Mouse (Mus musculus): Measurements from ENCODE around the gene Msh3. TPM values are rescaled to one million over a fixed set of nuclear protein-coding genes. Genes with fewer than 3 reads are reported as not detected.
"Not testable (repeated sequence)": the region's sequence is repeated elsewhere in the genome, so short reads cannot be mapped to it uniquely, and the experiment has no call there.

Gene Msh3
- polyA plus RNA-seq (2015; fragmentation: Nextera tagmentation; extraction: Ambion mirVana) = 16.4 and 17.1 TPM in 2 replicates

DNA sequence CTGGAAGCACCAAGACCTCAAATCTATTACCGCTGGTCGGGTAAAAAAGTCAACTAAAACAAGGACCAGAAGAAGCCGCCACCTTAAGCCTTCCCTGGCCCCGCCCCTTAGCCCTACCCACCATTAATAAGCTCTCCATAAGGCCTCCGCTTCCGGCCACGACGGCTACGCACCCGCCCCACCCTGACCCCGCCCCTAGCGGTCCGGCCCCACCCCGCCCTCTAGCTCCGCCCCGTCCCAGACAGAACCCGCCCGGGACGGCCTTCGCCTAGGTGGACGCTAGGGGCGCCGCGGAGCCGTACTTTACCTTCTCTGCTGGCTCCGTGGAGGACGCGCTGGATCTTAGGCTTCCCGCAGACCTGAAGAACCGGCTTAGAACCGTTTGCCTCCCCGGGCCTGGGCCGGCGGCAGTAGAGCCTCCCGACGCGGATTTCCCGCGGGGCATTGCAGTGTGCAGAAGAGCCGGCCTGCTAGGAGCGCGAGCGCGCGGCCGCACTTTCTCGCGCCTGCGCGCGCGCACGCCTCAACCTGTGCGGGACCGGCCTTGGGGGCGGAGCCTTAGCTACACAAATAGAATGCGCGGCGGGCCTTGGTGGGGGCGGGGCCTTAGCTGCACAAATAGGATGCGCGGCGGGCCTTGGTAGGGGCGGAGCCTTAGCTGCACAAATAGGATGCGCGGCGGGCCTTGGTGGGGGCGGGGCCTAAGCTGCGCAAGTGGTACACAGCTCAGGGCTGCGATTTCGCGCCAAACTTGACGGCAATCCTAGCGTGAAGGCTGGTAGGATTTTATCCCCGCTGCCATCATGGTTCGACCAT lies at the start of gene Msh3, which contains the start of gene Dhfr:
Gene Msh3, minus strand, starts transcription at position 548 of the 816 bp plus-strand sequence.
Gene Dhfr, plus strand, starts transcription at position 271 of the 816 bp plus-strand sequence.
- WGBS = under 1% methylated on average over 76 of the region's 76 CpGs
- Histone ChIP-seq H3K4me3 (ENCODE audit: low read length) (peak within 1 kb of the TSS; percentile 81), H3K9ac (ENCODE audit: low read depth, low read length) (peak within 1 kb of the TSS; percentile 87), H3K9me3 (ENCODE audit: control insufficient read depth, low read length) (no peaks in the 10 kb centered on the region), H3K4me1 (ENCODE audit: control insufficient read depth, insufficient read depth, low read length) (peaks cover 14% of the 10 kb centered on the region), H3K27ac (ENCODE audit: low read length) (peak within 1 kb of the TSS; percentile 94), H3K4me2 (ENCODE audit: low read depth, low read length) (peak within 1 kb of the TSS; percentile 92), H3K36me3 (ENCODE audit: control insufficient read depth, insufficient read depth, low read length) (no peaks in the 10 kb centered on the region), H3K27me3 (replicated peaks; ENCODE audit: control insufficient read depth, insufficient read depth, low read length) (no peaks in the 10 kb centered on the region)
- peak; percentile 97 for ATAC-seq

DNA sequence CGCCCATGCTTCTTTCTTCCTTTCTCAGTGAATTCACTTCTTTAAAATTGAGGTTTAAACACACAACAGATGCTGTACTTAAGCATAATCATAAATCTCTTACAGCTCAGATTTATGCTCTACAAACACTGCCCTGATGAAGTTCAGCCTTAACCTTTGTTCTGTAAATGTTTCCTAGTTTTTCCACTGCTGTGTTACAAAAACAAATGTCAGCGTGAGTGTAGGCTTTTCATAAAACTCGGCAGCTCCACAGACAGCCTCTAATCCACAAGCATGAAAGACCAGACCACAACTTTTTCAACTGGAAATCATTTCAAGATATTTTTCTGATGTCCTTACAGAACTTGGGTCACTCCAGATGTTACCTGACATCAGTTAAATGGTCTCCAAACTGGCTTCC lies 48.7 kb upstream of the Msh3 start:
- no peaks in the 10 kb centered on the region for H3K36me3 ChIP-seq (ENCODE audit: control insufficient read depth, insufficient read depth, low read length)
- H3K4me2 ChIP-seq (ENCODE audit: low read depth, low read length) = no peak overlapping the region
- H3K27me3 ChIP-seq (replicated peaks; ENCODE audit: control insufficient read depth, insufficient read depth, low read length) = no peaks in the 10 kb centered on the region
- no peak overlapping the region for H3K9ac ChIP-seq (ENCODE audit: low read depth, low read length)
- 72% methylated on average over 3 of the region's 3 CpGs for WGBS
- ATAC-seq = no peak
- no peak overlapping the region for H3K4me3 ChIP-seq (ENCODE audit: low read length)
- H3K9me3 ChIP-seq (ENCODE audit: control insufficient read depth, low read length) = no peaks in the 10 kb centered on the region
- no peaks in the 10 kb centered on the region for H3K4me1 ChIP-seq (ENCODE audit: control insufficient read depth, insufficient read depth, low read length)
- H3K27ac ChIP-seq (ENCODE audit: low read length) = no peak overlapping the region

DNA sequence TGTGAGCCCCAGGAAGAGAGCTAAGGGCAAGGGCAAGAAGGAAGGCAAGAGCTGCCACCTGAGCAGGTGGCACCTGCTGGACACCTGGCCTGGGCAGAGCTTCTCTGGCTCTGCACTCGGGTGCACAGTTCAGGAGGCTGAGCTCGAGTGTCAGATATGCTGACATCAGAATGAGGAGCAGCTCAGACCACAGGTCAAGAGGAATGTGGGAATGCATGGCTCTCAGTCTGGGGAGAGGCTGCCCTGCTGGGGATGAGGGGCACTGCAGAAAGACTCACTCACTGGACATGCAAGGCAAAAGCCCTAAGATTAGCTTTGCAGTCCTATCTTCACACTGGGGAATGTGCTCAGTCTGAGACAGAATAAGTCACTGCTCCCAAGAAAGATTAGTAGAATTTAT lies 47.3 kb upstream of the Msh3 start:
- H3K4me1 ChIP-seq (ENCODE audit: control insufficient read depth, insufficient read depth, low read length) = no peaks in the 10 kb centered on the region
- no peak overlapping the region for H3K9ac ChIP-seq (ENCODE audit: low read depth, low read length)
- no peak overlapping the region for H3K4me3 ChIP-seq (ENCODE audit: low read length)
- H3K36me3 ChIP-seq (ENCODE audit: control insufficient read depth, insufficient read depth, low read length) = no peaks in the 10 kb centered on the region
- H3K4me2 ChIP-seq (ENCODE audit: low read depth, low read length) = no peak overlapping the region
- no peaks in the 10 kb centered on the region for H3K9me3 ChIP-seq (ENCODE audit: control insufficient read depth, low read length)
- ATAC-seq = no peak
- H3K27ac ChIP-seq (ENCODE audit: low read length) = no peak overlapping the region
- WGBS = 37% methylated on average over 2 of the region's 2 CpGs
- H3K27me3 ChIP-seq (replicated peaks; ENCODE audit: control insufficient read depth, insufficient read depth, low read length) = no peaks in the 10 kb centered on the region

- Histone ChIP-seq H3K4me2 (ENCODE audit: low read depth, low read length) (no peak overlapping the region), H3K27me3 (replicated peaks; ENCODE audit: control insufficient read depth, insufficient read depth, low read length) (no peaks in the 10 kb centered on the region), H3K36me3 (ENCODE audit: control insufficient read depth, insufficient read depth, low read length) (no peaks in the 10 kb centered on the region), H3K4me1 (ENCODE audit: control insufficient read depth, insufficient read depth, low read length) (no peaks in the 10 kb centered on the region), H3K4me3 (ENCODE audit: low read length) (no peak overlapping the region), H3K9ac (ENCODE audit: low read depth, low read length) (no peak overlapping the region), H3K9me3 (ENCODE audit: control insufficient read depth, low read length) (no peaks in the 10 kb centered on the region), H3K27ac (ENCODE audit: low read length) (no peak overlapping the region)
- WGBS = 68% methylated on average over 11 of the region's 11 CpGs
- no peak for ATAC-seq
These were observed 43.9 kb upstream of the Msh3 start for GRCm38 (mm10) chr13:92398491-92399384.

DNA sequence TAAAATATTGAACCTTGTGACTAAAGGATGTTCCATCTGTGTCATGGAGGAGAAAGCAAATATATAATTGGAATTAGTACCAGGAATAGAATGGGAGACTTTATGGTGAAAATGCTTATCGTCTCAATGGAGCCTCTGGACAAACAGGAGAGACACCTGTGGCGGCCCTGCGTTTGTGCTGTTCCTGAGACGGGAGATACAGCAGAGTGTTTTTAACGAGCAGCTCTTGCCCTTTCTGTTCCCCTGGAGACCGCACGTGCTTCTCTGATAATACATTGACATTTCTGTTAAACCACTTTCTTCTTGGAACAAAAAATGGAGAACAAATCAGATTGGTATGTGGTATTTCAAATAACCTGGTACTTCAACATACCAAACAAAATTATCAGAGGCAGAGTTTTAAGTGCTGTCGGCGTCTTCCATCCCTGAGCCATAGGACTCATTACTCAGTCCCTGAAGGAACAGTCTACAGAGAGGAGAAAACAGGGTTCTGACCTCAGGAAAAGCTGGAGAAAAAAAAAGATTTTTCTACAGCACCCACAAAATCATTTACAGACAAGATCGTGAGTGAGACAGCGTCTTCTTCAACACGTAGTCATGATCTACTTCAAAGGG lies 38.4 kb upstream of the Msh3 start:
- Histone ChIP-seq H3K4me3 (ENCODE audit: low read length) (no peak overlapping the region), H3K9ac (ENCODE audit: low read depth, low read length) (no peak overlapping the region), H3K4me1 (ENCODE audit: control insufficient read depth, insufficient read depth, low read length) (no peaks in the 10 kb centered on the region), H3K9me3 (ENCODE audit: control insufficient read depth, low read length) (no peaks in the 10 kb centered on the region), H3K36me3 (ENCODE audit: control insufficient read depth, insufficient read depth, low read length) (no peaks in the 10 kb centered on the region), H3K27me3 (replicated peaks; ENCODE audit: control insufficient read depth, insufficient read depth, low read length) (no peaks in the 10 kb centered on the region), H3K4me2 (ENCODE audit: low read depth, low read length) (no peak overlapping the region), H3K27ac (ENCODE audit: low read length) (no peak overlapping the region)
- no peak for ATAC-seq
- 77% methylated on average over 12 of the region's 12 CpGs for WGBS

DNA sequence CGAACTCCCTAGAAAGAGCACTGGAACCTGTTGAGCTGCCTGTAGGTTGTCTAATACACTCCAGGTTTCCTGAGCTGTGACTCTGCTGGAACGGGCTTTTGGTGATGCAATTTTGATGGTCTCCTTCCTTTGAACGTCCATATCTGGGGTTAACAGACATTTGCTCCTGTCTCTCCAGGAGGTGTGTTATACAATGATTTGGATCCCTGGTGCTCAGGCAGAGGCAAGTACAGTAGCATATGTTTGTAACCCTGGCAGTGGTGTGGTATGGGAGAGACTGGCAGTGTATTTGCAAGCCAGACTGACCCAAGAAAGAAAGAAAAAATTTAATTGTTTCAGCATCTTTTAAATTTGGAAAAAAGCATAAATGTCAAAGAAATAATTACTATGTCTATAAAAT lies 32.6 kb upstream of the Msh3 start:
- WGBS = 89% methylated on average over 3 of the region's 3 CpGs
- no peak for ATAC-seq
- Histone ChIP-seq H3K4me1 (ENCODE audit: control insufficient read depth, insufficient read depth, low read length) (no peaks in the 10 kb centered on the region), H3K27ac (ENCODE audit: low read length) (no peak overlapping the region), H3K4me3 (ENCODE audit: low read length) (no peak overlapping the region), H3K9ac (ENCODE audit: low read depth, low read length) (no peak overlapping the region), H3K36me3 (ENCODE audit: control insufficient read depth, insufficient read depth, low read length) (no peaks in the 10 kb centered on the region), H3K27me3 (replicated peaks; ENCODE audit: control insufficient read depth, insufficient read depth, low read length) (no peaks in the 10 kb centered on the region), H3K9me3 (ENCODE audit: control insufficient read depth, low read length) (no peaks in the 10 kb centered on the region), H3K4me2 (ENCODE audit: low read depth, low read length) (no peak overlapping the region)

DNA sequence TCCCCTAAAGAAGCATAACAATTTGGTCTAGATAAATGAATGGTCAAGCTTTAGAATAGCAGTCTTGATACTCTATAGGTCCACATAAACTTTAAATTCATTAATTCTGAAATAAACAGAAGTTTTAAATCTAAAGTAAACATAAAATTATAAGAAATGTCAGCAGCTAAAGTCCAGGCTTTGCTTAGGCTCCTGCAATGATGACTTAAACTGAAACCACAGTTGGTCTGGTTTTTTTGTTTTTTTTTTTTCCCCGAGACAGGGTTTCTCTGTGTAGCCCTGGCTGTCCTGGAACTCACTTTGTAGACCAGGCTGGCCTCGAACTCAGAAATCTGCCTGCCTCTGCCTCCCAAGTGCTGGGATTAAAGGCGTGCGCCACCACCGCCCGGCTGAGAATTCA lies 16.7 kb upstream of the Msh3 start:
- ATAC-seq; H3K9me3 ChIP-seq (ENCODE audit: control insufficient read depth, low read length); H3K4me3 ChIP-seq (ENCODE audit: low read length); H3K4me1 ChIP-seq (ENCODE audit: control insufficient read depth, insufficient read depth, low read length); H3K36me3 ChIP-seq (ENCODE audit: control insufficient read depth, insufficient read depth, low read length); H3K4me2 ChIP-seq (ENCODE audit: low read depth, low read length); H3K27me3 ChIP-seq (replicated peaks; ENCODE audit: control insufficient read depth, insufficient read depth, low read length); H3K9ac ChIP-seq (ENCODE audit: low read depth, low read length); H3K27ac ChIP-seq (ENCODE audit: low read length): not testable (repeated sequence)
- over 99% methylated on average over 5 of the region's 6 CpGs for WGBS

- Histone ChIP-seq H3K4me1 (ENCODE audit: control insufficient read depth, insufficient read depth, low read length) (no peaks in the 10 kb centered on the region), H3K9me3 (ENCODE audit: control insufficient read depth, low read length) (no peaks in the 10 kb centered on the region), H3K27me3 (replicated peaks; ENCODE audit: control insufficient read depth, insufficient read depth, low read length) (no peaks in the 10 kb centered on the region), H3K4me3 (ENCODE audit: low read length) (no peak overlapping the region), H3K36me3 (ENCODE audit: control insufficient read depth, insufficient read depth, low read length) (0 out of 2 replicates have a peak, but pooled peaks cover 3% of the 10 kb centered on the region), H3K9ac (ENCODE audit: low read depth, low read length) (no peak overlapping the region), H3K27ac (ENCODE audit: low read length) (no peak overlapping the region), H3K4me2 (ENCODE audit: low read depth, low read length) (no peak overlapping the region)
- 92% methylated on average over 3 of the region's 3 CpGs for WGBS
- no peak for ATAC-seq
These were observed 16.0 kb upstream of the Msh3 start for GRCm38 (mm10) chr13:92370811-92371210.

DNA sequence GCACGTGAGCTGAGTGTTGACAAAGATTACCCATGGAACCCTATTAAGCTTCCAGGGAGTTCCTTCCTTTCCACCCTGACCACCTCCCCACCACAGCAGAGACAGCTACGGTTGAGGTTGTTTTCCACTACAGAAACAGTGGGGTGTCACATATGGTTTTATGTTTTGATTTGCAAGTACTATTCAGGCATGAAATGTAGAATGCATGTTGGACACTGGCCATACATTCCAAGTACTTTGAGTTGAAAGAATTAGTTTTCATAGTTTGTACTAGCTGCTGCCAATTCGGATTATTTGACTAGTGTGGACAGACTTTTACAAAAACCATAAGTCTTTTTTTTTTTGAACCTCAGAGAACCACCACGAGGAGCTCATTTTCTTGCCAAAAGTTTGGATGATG lies 10.5 kb upstream of the Msh3 start:
- H3K27ac ChIP-seq (ENCODE audit: low read length) = no peak overlapping the region
- H3K4me1 ChIP-seq (ENCODE audit: control insufficient read depth, insufficient read depth, low read length) = no peaks in the 10 kb centered on the region
- no peak overlapping the region for H3K4me2 ChIP-seq (ENCODE audit: low read depth, low read length)
- no peaks in the 10 kb centered on the region for H3K27me3 ChIP-seq (replicated peaks; ENCODE audit: control insufficient read depth, insufficient read depth, low read length)
- 0 out of 2 replicates have a peak, but pooled peaks cover 3% of the 10 kb centered on the region for H3K36me3 ChIP-seq (ENCODE audit: control insufficient read depth, insufficient read depth, low read length)
- no peaks in the 10 kb centered on the region for H3K9me3 ChIP-seq (ENCODE audit: control insufficient read depth, low read length)
- ATAC-seq = no peak
- no peak overlapping the region for H3K4me3 ChIP-seq (ENCODE audit: low read length)
- WGBS = 72% methylated on average over 4 of the region's 4 CpGs
- H3K9ac ChIP-seq (ENCODE audit: low read depth, low read length) = no peak overlapping the region

Data from intestine, embryonic 16.5 days (tissue).